17 mouse cellular contexts compared by ENCODE assay signal in genomic region chr13:45397896-45398805, GRCm38 (mm10). TPM values are rescaled to one million over a fixed set of nuclear protein-coding genes. Genes with fewer than 3 reads are reported as not detected.
DNase-seq lines count a peak whose midpoint lies in the region; ATAC-seq lines count a peak whose summit lies in the region.
"Had no signal": no experiment of that assay in that cellular context is flagged by ENCODE, and none has a peak within 500 bp of the region (broad histone marks: within the 10 kb centered on the region; RNA-seq: fewer than 3 reads in every experiment).

No protein-coding gene starts in this region.

- WGBS in kidney, embryonic 15.5 days: 68% methylated on average over 18 of the region's 21 CpGs
- WGBS in limb, embryonic 12.5 days: 34% methylated on average over 19 of the region's 21 CpGs

- peaks cover 11% of the 10 kb centered on the region; the same call in 1 of the 2 replicates for H3K36me3 ChIP-seq in kidney, embryonic 15.5 days
- peaks cover 27% of the 10 kb centered on the region for H3K36me3 ChIP-seq in limb, embryonic 12.5 days
- H3K36me3 ChIP-seq: midbrain, embryonic 12.5 days; neural tube, embryonic 12.5 days had no signal

- no peak overlapping the region for H3K4me3 ChIP-seq in kidney, embryonic 15.5 days (replicated peaks)
- H3K4me3 ChIP-seq in limb, embryonic 12.5 days (replicated peaks): no peak overlapping the region
- H3K4me3 ChIP-seq: midbrain, embryonic 12.5 days; neural tube, embryonic 12.5 days had no signal

- ATAC-seq in CD4-positive, CD25-positive, alpha-beta regulatory T cell, adult 4 months: no peak
- no peak for ATAC-seq in kidney, embryonic 15.5 days (replicated peaks; ENCODE audit: low FRiP score)
- ATAC-seq in limb, embryonic 12.5 days (ENCODE audit: insufficient number of reproducible peaks, insufficient read depth, low FRiP score, low TSS enrichment, low read depth): no peak
- ATAC-seq: Patski had no signal

- H3K4me1 ChIP-seq in kidney, embryonic 15.5 days: peaks cover 51% of the 10 kb centered on the region
- H3K4me1 ChIP-seq in limb, embryonic 12.5 days (replicated peaks): peaks cover 88% of the 10 kb centered on the region
- H3K4me1 ChIP-seq: neural tube, embryonic 12.5 days had no signal

- H3K4me2 ChIP-seq in kidney, embryonic 15.5 days: no peak overlapping the region
- H3K4me2 ChIP-seq in limb, embryonic 12.5 days: peak overlapping the region; percentile 18
- H3K4me2 ChIP-seq: lung, embryonic 14.5 days; midbrain, embryonic 12.5 days; neural tube, embryonic 12.5 days had no signal

- H3K9ac ChIP-seq in kidney, embryonic 15.5 days: no peak overlapping the region
- no peak overlapping the region for H3K9ac ChIP-seq in limb, embryonic 12.5 days (replicated peaks)
- H3K9ac ChIP-seq: lung, embryonic 14.5 days; midbrain, embryonic 12.5 days; neural tube, embryonic 12.5 days had no signal

- H3K9me3 ChIP-seq in kidney, embryonic 15.5 days (replicated peaks): no peaks in the 10 kb centered on the region
- no peaks in the 10 kb centered on the region for H3K9me3 ChIP-seq in limb, embryonic 12.5 days
- H3K9me3 ChIP-seq: midbrain, embryonic 12.5 days; neural tube, embryonic 12.5 days had no signal

- no peaks in the 10 kb centered on the region for H3K27me3 ChIP-seq in kidney, embryonic 15.5 days
- H3K27me3 ChIP-seq in limb, embryonic 12.5 days: no peaks in the 10 kb centered on the region
- H3K27me3 ChIP-seq: neural tube, embryonic 12.5 days; Patski had no signal

- peak; percentile 24 for DNase-seq in CD4-positive, CD25-positive, alpha-beta regulatory T cell, adult 2 months (ENCODE audit: low read depth, low spot score)
- DNase-seq in kidney, postnatal 36 days: no peak
- peak; percentile 53 for DNase-seq in embryo, embryonic 10.5 days (ENCODE audit: low spot score)
- no peak for DNase-seq in urinary bladder, postnatal 10 days (ENCODE audit: low spot score)
- DNase-seq in cerebellum, adult 11 months: no peak
- DNase-seq: adrenal gland, postnatal 10 days; cerebellum, adult 18-20 months; gastrocnemius, postnatal 25 days; heart, postnatal 10 days; kidney, adult 9 months had no signal

- peak overlapping the region; percentile 24 for H3K27ac ChIP-seq in kidney, embryonic 15.5 days
- H3K27ac ChIP-seq in limb, embryonic 12.5 days: peak overlapping the region; percentile 92
- H3K27ac ChIP-seq: midbrain, embryonic 12.5 days; neural tube, embryonic 12.5 days had no signal

RNA-seq across cellular contexts. Expression of gene Mylip, which starts 8.6 kb away (rescaled TPM):
- polyA plus RNA-seq in CD4-positive, CD25-positive, alpha-beta regulatory T cell, adult 4 months (2017; shearing (Covaris generic)): 10 to 100 TPM; 13.4 to 19.9 TPM
- 13.1 and 14.8 TPM in 2 replicates for polyA plus RNA-seq in kidney, embryonic 15.5 days (2015; fragmentation: Nextera tagmentation; extraction: Ambion mirVana)
- polyA plus RNA-seq in limb, embryonic 12.5 days (2016; fragmentation: Nextera tagmentation; extraction: Ambion mirVana): 25.4 and 25.6 TPM in 2 replicates

Comparison
In these comparisons a context has a peak if more than half of its experiments do, and no peak if none do; other contexts are left out.
1. DNase-seq: peak in CD4-positive, CD25-positive, alpha-beta regulatory T cell, adult 2 months (single experiment) and embryo, embryonic 10.5 days (single experiment); none in kidney, postnatal 36 days (0 of 2), urinary bladder, postnatal 10 days (single experiment) and cerebellum, adult 11 months (single experiment).